Mouse (Mus musculus) C2C12 (cell line): ENCODE results near the gene Klk1b5. TPM values are rescaled to one million over a fixed set of nuclear protein-coding genes. Genes with fewer than 3 reads are reported as not detected.

Experiments
- H3K27me3 ChIP-seq: one replicate; pipeline ENCODE4 v1.6.1; 2011; ENCODE audit not compliant: control insufficient read depth, insufficient read depth, insufficient read length
- H3K36me3 ChIP-seq: one replicate; pipeline ENCODE4 v1.6.1; 2011; ENCODE audit not compliant: control insufficient read depth, insufficient read depth
- H3K4me3 ChIP-seq: one replicate; pipeline ENCODE4 v1.5.1; 2011; ENCODE audit warnings: mild to moderate bottlenecking, control low read depth; ENCODE audit not compliant: poor library complexity, insufficient read depth, severe bottlenecking
- H3K79me2 ChIP-seq: one replicate; pipeline ENCODE4 v1.6.1; 2011; ENCODE audit not compliant: control insufficient read depth, insufficient read depth
- H3K79me3 ChIP-seq: one replicate; pipeline ENCODE4 v1.6.1; 2011; ENCODE audit warnings: low read depth, control low read depth
- H3ac ChIP-seq: one replicate; pipeline ENCODE3; 2011; ENCODE audit warnings: low read depth; ENCODE audit not compliant: control insufficient read depth, insufficient read length
- CEBPB ChIP-seq: IDR thresholded peaks from one replicate; pipeline ENCODE4 v1.6.1; 2011; ENCODE audit warnings: low read depth, mild to moderate bottlenecking, control low read depth, moderate library complexity
- CTCF ChIP-seq: IDR thresholded peaks from one replicate; pipeline ENCODE4 v1.5.1; 2011; ENCODE audit not compliant: control insufficient read depth, insufficient read depth, insufficient read length
- FOSL1 ChIP-seq: IDR thresholded peaks from one replicate; pipeline ENCODE4 v1.8.0; 2011; ENCODE audit warnings: mild to moderate bottlenecking, low read length; ENCODE audit not compliant: poor library complexity, insufficient read depth, severe bottlenecking
- MAX ChIP-seq: IDR thresholded peaks from one replicate; pipeline ENCODE4 v1.6.1; 2011; ENCODE audit warnings: mild to moderate bottlenecking, control low read depth
- MYOD1 ChIP-seq: IDR thresholded peaks from one replicate; pipeline ENCODE4 v1.6.1; 2011; ENCODE audit warnings: low read depth; ENCODE audit not compliant: control insufficient read depth, insufficient read length
- MYOG ChIP-seq: IDR thresholded peaks from one replicate; pipeline ENCODE4 v1.6.1; 2011; ENCODE audit not compliant: control insufficient read depth, insufficient read length; ENCODE audit errors: extremely low read depth
- USF1 ChIP-seq: IDR thresholded peaks from one replicate; pipeline ENCODE4 v1.6.1; 2011; ENCODE audit warnings: low read depth, mild to moderate bottlenecking, control low read depth, moderate library complexity
- polyA plus RNA-seq: library from polyadenylated mRNA; unstranded; fragments of >200 nt; fragmentation: generic; extraction: Trizol; gene quantifications from one replicate; pipeline ENCODE4 v1.2.1, GENCODE M21; 2012; ENCODE audit warnings: missing spikeins

The Klk1b5 gene
- polyA plus RNA-seq, 1 experiment, result not detected

- peaks cover 10% of the 10 kb centered on the region for H3K79me3 ChIP-seq
- H3K79me2 ChIP-seq, result peaks cover 28% of the 10 kb centered on the region
- no peak overlapping the region for H3ac ChIP-seq
- H3K27me3 ChIP-seq, result no peaks in the 10 kb centered on the region
- TF ChIP-seq USF1 (no peak), MYOG (no peak), CTCF (no peak), FOSL1 (no peak), MAX (no peak), CEBPB (no peak), MYOD1 (no peak)
- H3K36me3 ChIP-seq, result peaks cover 34% of the 10 kb centered on the region
- H3K4me3 ChIP-seq, result no peak overlapping the region
Measured at GRCm38 (mm10) chr7:44253023-44253616, 37.4 kb downstream of the Klk1b5 start.

- TF ChIP-seq CEBPB (no peak), CTCF (no peak), FOSL1 (no peak), MYOD1 (no peak), MYOG (no peak), USF1 (no peak), MAX (no peak)
- Histone ChIP-seq H3K4me3 (no peak overlapping the region), H3K79me2 (peaks cover 10% of the 10 kb centered on the region)
Measured at GRCm38 (mm10) chr7:44254930-44255329, 39.2 kb downstream of the Klk1b5 start.

DNA sequence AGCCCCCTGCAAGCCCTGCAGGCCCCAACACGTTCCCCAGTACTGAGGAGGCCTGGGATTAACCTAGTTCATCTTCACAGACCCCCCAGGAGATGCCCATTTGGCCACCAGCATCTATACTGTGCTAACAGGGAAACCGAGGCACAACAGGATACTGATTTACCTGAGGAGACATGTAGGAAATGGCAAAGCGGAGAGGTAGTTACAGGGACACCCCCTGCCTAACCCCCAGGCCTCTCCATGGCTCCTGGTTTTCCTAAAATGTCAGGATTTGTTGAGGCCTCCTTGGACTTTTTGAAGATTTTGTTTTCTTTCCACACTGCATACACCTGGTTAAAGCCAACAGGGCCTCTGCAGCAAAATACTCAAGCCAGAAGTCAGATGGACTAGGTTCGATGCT, 41.5 kb downstream of the Klk1b5 start, which contains the start of gene Acp4:
Gene Acp4, minus strand, starts transcription at position 101 of the 400 bp plus-strand sequence.
- Histone ChIP-seq H3ac (no peak within 1 kb of the TSS), H3K79me2 (no peaks in the 10 kb centered on the region), H3K27me3 (peaks cover 14% of the 10 kb centered on the region), H3K79me3 (no peaks in the 10 kb centered on the region), H3K4me3 (no peak within 1 kb of the TSS), H3K36me3 (peaks cover 6% of the 10 kb centered on the region)
- TF ChIP-seq CEBPB, result no peak
- TF ChIP-seq USF1, result no peak
- TF ChIP-seq CTCF, result no peak
- TF ChIP-seq FOSL1, result no peak
- TF ChIP-seq MYOG, result no peak
- TF ChIP-seq MAX, result no peak
- no peak for TF ChIP-seq MYOD1

More at GRCm38 (mm10) chr7:44254930-44255329, 39.2 kb downstream of the Klk1b5 start:
- Histone ChIP-seq H3ac (no peak overlapping the region), H3K79me3 (no peaks in the 10 kb centered on the region), H3K27me3 (no peaks in the 10 kb centered on the region), H3K36me3 (peaks cover 15% of the 10 kb centered on the region)

GRCm38 (mm10) chr7:44260410-44260809, 44.7 kb downstream of the Klk1b5 start:
- Histone ChIP-seq H3K36me3 (no peaks in the 10 kb centered on the region), H3K4me3 (no peak overlapping the region), H3K79me2 (no peaks in the 10 kb centered on the region), H3K79me3 (no peaks in the 10 kb centered on the region), H3ac (no peak overlapping the region), H3K27me3 (peaks cover 19% of the 10 kb centered on the region)
- TF ChIP-seq MYOD1 (no peak), USF1 (no peak)

DNA sequence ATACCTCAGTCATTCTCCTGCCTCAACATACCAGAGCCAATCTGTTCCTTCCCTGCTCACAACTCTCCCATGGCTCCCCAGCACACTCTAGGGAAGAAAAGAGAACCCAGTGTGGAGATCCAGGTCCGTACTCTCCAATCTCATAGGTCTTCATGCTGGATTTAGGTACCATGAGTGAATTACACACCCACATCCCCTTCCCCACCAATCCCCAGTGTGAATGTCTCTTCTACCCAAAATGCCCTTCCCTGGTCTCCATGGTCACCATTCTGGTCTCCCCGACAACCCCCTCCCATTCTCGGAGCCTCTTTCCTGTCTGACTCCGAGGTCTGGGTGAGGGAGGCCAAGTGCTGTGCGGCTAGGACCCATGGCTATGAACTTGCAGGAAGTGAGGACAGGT, 45.4 kb downstream of the Klk1b5 start, which contains the start of gene Gm15517:
Gene Gm15517, plus strand, starts transcription at position 301 of the 400 bp plus-strand sequence.
- no peak within 1 kb of the TSS for H3K4me3 ChIP-seq
- no peaks in the 10 kb centered on the region for H3K79me2 ChIP-seq
- TF ChIP-seq MYOG (no peak), USF1 (no peak), MAX (no peak), CEBPB (no peak), CTCF (no peak), MYOD1 (no peak), FOSL1 (no peak)
- peaks cover 19% of the 10 kb centered on the region for H3K27me3 ChIP-seq
- no peaks in the 10 kb centered on the region for H3K36me3 ChIP-seq
- H3K79me3 ChIP-seq, result no peaks in the 10 kb centered on the region
- H3ac ChIP-seq, result no peak within 1 kb of the TSS
